ENCODE assay signal across 15 mouse cellular contexts in the genomic region with DNA sequence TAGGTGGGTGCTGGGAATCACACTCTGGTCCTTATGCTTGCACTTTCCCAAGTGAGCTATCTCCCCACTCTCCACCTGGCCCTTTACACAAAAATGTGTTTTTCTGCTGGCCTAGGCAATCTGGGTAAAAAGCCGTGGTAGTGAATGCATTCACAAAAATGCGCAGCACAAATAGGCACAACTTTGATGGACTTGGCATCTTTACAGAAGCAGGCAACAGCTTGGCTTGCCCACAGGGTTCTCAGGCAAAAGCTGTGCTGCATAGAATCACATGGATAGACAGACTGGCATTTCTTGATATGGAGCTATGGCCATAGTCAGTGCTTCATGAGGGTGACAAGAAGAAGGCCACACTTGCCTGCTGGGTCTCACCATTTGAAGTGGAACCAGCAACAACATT.
"Had no signal": no experiment of that assay in that cellular context is flagged by ENCODE, and none has a peak within 500 bp of the region (broad histone marks: within the 10 kb centered on the region; RNA-seq: fewer than 3 reads in every experiment).

No protein-coding gene starts in this region.

- H3K9ac ChIP-seq: lung, embryonic 14.5 days; midbrain, embryonic 12.5 days; neural tube, embryonic 13.5 days; stomach, embryonic 15.5 days had no signal

- H3K4me1 ChIP-seq: midbrain, embryonic 10.5 days; midbrain, embryonic 12.5 days; neural tube, embryonic 13.5 days; stomach, embryonic 15.5 days had no signal

- H3K27me3 ChIP-seq: midbrain, embryonic 12.5 days; neural tube, embryonic 13.5 days; stomach, embryonic 15.5 days had no signal

- H3K9me3 ChIP-seq: stomach, embryonic 15.5 days had no signal

- H3K4me3 ChIP-seq: midbrain, embryonic 10.5 days; midbrain, embryonic 12.5 days; myocyte; neural tube, embryonic 13.5 days; stomach, embryonic 15.5 days had no signal

- DNase-seq: lung, adult 18-20 months; lung, embryonic 14.5 days; lung, postnatal 10 days; lung, postnatal 4 days; midbrain, embryonic 14.5 days; right cerebral cortex, postnatal 14 days; thymus, adult 2 months; thymus, postnatal 25 days; thymus, postnatal 4 days had no signal

- H3K36me3 ChIP-seq: midbrain, embryonic 10.5 days; midbrain, embryonic 12.5 days; stomach, embryonic 15.5 days had no signal

- H3K4me2 ChIP-seq: lung, embryonic 14.5 days; midbrain, embryonic 12.5 days; neural tube, embryonic 13.5 days; stomach, embryonic 15.5 days had no signal

- H3K27ac ChIP-seq: midbrain, embryonic 10.5 days; midbrain, embryonic 12.5 days; neural tube, embryonic 13.5 days; stomach, embryonic 15.5 days; stomach, postnatal 0 days had no signal
